Mouse (Mus musculus): ENCODE measurements around the gene Cenpf.

DNA sequence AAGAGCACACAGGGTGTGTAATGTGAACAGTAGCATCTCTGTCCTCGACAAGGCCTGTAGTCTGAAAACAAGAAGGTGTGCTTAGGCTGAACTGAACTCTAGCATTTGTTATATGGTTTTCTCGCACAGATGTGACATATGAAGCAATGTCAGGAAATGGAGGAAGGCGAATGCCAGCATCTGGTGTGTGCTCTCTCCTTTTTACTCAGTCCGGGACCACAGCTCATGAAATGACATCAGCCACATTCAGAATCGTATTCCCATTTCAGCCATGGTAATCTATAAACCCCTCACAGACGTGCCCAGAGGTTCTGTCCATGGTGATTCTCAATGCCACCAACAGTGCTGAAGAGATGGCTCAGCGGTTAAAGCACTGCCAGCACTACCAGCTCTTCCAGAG is 15.7 kb upstream of the Cenpf start:
- TF ChIP-seq POLR2A (IDR thresholded peaks at IDR 0.05; ENCODE audit: borderline replicate concordance, extremely low read depth, insufficient read depth, insufficient read length, poor library complexity, severe bottlenecking) (no peak), CTCF (IDR thresholded peaks at IDR 0.05; ENCODE audit: borderline replicate concordance, extremely low read depth, insufficient read depth, insufficient read length) (no peak)
